Mouse (Mus musculus) neural tube, embryonic 11.5 days (tissue): ENCODE measurements around the gene Angptl4. TPM values are rescaled to one million over a fixed set of nuclear protein-coding genes. Genes with fewer than 3 reads are reported as not detected.
"Not testable (repeated sequence)": the region's sequence is repeated elsewhere in the genome, so short reads cannot be mapped to it uniquely, and the experiment has no call there.

Experiments
- ATAC-seq: fragments of 200-750 bp; cut with Nextera tagmentation; 2 replicates; pipeline ENCODE4 v1.8.0; 2017; ENCODE audit warnings: moderate number of reproducible peaks, mild to moderate bottlenecking, moderate TSS enrichment, moderate library complexity; ENCODE audit not compliant: insufficient read depth, low FRiP score, low TSS enrichment
- DNase-seq: peaks from one replicate; pipeline ENCODE4 v3.0.0-alpha.2; 2015; ENCODE audit warnings: low spot score
- H3K27ac ChIP-seq: fragments of 300-500 bp; sonication (generic); 2 replicates; pipeline ENCODE4 v1.5.1; 2014; ENCODE audit warnings: low read depth, mild to moderate bottlenecking, low read length
- H3K27me3 ChIP-seq: fragments of 300-500 bp; sonication (generic); 2 replicates; pipeline ENCODE4 v1.6.1; 2014; ENCODE audit warnings: mild to moderate bottlenecking, low read length, mixed read lengths; ENCODE audit not compliant: control insufficient read depth, insufficient read depth
- H3K36me3 ChIP-seq: fragments of 300-500 bp; sonication (generic); 2 replicates; pipeline ENCODE4 v1.6.1; 2014; ENCODE audit warnings: mild to moderate bottlenecking, low read length, moderate library complexity, mixed read lengths; ENCODE audit not compliant: control insufficient read depth, insufficient read depth
- H3K4me1 ChIP-seq: fragments of 300-500 bp; sonication (generic); 2 replicates; pipeline ENCODE4 v1.6.1; 2014; ENCODE audit warnings: low read length, mixed read lengths; ENCODE audit not compliant: control insufficient read depth, insufficient read depth
- H3K4me2 ChIP-seq: fragments of 300-500 bp; sonication (generic); 2 replicates; pipeline ENCODE4 v1.6.1; 2014; ENCODE audit warnings: low read depth, mild to moderate bottlenecking, moderate library complexity
- H3K4me3 ChIP-seq: fragments of 300-500 bp; sonication (generic); 2 replicates; pipeline ENCODE4 v1.5.1; 2014; ENCODE audit warnings: low read depth, low read length
- H3K9ac ChIP-seq: fragments of 300-500 bp; sonication (generic); 2 replicates; pipeline ENCODE4 v1.6.1; 2014; ENCODE audit warnings: mild to moderate bottlenecking, low read length
- H3K9me3 ChIP-seq: fragments of 300-500 bp; sonication (generic); 2 replicates; pipeline ENCODE4 v1.6.1; 2016; ENCODE audit warnings: low read length; ENCODE audit not compliant: control insufficient read depth
- WGBS: fragments of 180-500 bp; shearing (Covaris S2); extraction: QIAGEN DNeasy Blood & Tissue Kit; methylation state at CpG from one replicate; pipeline ENCODE4 v1.1.7; 2014; 5-methylcytosine and 5-hydroxymethylcytosine counted together
- polyA plus RNA-seq: library from polyadenylated mRNA; unstranded; fragments of >200 nt; fragmentation: Nextera tagmentation; extraction: Ambion mirVana; gene quantifications from 2 replicates; pipeline ENCODE4 v1.2.1, GENCODE M21; 2014

Angptl4 gene
- 14.9 and 18.6 TPM in 2 replicates for polyA plus RNA-seq

DNA sequence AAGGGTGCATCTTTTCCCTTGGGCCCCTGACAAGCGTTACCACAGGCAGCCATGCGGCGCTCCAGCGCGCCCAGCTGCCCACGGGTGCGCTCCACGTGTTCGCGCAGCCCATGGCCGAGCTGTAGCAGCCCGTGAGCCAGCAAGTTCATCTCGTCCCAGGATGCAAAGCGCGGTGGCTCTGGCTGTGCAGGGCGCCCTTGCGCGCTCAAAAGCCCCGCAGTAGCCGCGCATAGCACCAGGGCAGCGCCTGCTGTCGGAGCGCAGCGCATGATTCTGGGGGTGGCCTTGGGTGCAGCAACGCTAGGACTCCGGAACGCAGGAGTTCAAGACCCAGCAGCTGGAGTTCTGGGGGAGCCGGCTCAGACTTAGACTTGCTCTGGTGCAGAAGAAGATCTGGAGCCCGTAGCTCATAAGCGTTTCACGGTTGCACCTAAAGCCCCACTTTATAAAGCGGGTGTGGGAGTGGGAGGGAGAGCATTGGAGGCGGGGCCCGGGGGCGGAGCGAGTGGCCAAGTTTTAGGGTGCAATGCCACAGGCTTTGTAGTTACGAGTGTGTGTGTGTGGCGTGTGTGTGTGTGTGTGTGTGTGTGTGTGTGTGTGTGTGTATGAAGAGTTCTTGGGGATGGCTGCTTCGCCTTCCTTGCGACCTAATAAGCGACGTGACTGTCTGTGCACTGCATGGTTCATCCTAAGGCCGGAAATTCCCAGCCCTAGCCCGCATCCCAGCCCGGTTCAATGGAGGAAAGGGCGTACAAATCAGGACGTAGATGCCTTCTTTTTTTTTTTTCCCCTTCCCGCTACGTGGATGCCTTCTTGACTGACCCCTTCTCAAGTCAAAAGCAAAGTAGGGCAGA lies at the start of gene Angptl4:
TSS of gene Angptl4 (minus strand) at position 707 of the 854 bp plus-strand sequence.
- WGBS = 3% methylated on average over 50 of the region's 50 CpGs
- ATAC-seq = peak; percentile 73; the same call in 1 of the 2 replicates
- H3K4me3 ChIP-seq = peak within 1 kb of the TSS; percentile 46

DNA sequence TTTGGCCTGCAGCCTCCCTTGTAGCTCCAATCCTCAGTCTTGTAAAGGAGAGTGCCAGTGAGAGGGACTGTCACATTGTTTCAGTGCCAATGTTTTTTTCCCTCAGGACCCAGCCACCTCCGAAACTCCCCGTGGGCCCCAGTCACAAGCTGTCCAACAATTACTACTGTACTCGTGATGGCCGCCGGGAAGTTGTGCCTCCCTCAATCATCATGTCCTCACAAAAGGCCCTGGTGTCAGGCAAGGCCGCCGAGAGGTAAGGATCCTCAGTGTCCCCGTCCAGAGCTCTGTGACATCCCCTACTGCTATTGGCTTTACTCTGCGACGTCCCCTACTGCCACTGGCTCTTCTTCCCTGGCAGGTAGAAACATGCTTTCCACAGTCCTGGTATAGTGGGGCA lies 47.9 kb upstream of the Angptl4 start:
- ATAC-seq = no peak
- no peak overlapping the region for H3K4me3 ChIP-seq
- H3K4me2 ChIP-seq = no peak overlapping the region
- peaks cover 13% of the 10 kb centered on the region for H3K36me3 ChIP-seq
- H3K9ac ChIP-seq = no peak overlapping the region
- no peaks in the 10 kb centered on the region for H3K9me3 ChIP-seq
- H3K4me1 ChIP-seq = peaks cover 3% of the 10 kb centered on the region; the same call in 1 of the 2 replicates
- H3K27ac ChIP-seq = no peak overlapping the region
- no peaks in the 10 kb centered on the region for H3K27me3 ChIP-seq
- DNase-seq = no peak
- 93% methylated on average over 10 of the region's 10 CpGs for WGBS

More for the DNA sequence above, at the start of gene Angptl4:
- Histone ChIP-seq H3K4me2 (peak within 1 kb of the TSS; percentile 85), H3K27ac (peak within 1 kb of the TSS; percentile 60; the same call in 1 of the 2 replicates), H3K27me3 (no peaks in the 10 kb centered on the region), H3K9me3 (no peaks in the 10 kb centered on the region), H3K36me3 (no peaks in the 10 kb centered on the region; the same call in 1 of the 2 replicates), H3K4me1 (peaks cover 7% of the 10 kb centered on the region; the same call in 1 of the 2 replicates), H3K9ac (peak within 1 kb of the TSS; percentile 59)
- peak; percentile 79 for DNase-seq

DNA sequence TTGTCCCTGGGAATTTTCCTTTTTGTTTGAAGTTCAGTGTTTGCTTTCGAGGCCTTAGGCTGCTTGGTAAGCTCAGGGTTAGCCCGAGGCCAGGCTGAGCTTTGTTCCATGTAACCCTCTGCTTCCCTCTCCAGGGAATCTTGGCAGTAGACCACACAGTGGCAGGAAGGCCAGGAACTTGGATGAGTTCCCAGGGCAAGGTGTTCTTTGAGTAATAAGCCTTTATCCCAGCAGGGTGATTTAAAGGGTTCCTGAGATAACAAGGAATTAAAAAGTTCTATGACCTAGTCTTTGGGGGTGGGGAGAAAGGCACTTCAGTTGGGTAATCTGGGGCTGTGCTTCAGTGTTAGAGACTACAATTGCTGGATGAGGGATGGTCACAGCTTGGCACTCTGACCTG lies 47.3 kb upstream of the Angptl4 start:
- 80% methylated on average over 2 of the region's 2 CpGs for WGBS
- H3K27ac ChIP-seq = no peak overlapping the region
- H3K9ac ChIP-seq = no peak overlapping the region
- ATAC-seq (no peak), DNase-seq (no peak)
- H3K9me3 ChIP-seq = no peaks in the 10 kb centered on the region
- H3K4me3 ChIP-seq = no peak overlapping the region
- no peak overlapping the region for H3K4me2 ChIP-seq
- H3K36me3 ChIP-seq = peaks cover 13% of the 10 kb centered on the region
- H3K27me3 ChIP-seq = no peaks in the 10 kb centered on the region
- H3K4me1 ChIP-seq = peaks cover 3% of the 10 kb centered on the region; the same call in 1 of the 2 replicates

DNA sequence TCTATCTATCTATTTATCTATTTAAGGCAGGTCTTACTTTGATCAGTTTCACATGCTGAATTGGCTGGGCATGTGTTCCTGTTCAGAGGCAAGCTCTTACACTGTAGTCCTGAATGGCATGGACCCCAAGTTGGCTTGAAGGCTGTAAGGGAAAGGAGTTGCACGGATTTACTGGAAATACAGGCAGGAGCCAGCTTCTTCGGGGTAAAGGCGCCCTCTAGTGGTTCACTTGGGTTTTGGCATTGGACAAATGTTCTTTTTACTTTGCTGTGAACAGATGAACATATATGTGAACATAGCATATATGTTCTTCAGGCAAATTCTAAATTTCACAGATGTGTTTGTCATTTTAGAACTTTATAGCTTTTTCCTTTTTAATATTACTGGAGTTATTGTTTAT lies 45.2 kb upstream of the Angptl4 start:
- 2% methylated on average over 3 of the region's 3 CpGs for WGBS
- Histone ChIP-seq H3K27ac (no peak overlapping the region), H3K9me3 (no peaks in the 10 kb centered on the region), H3K27me3 (no peaks in the 10 kb centered on the region), H3K4me2 (no peak overlapping the region), H3K4me3 (no peak overlapping the region), H3K36me3 (peaks cover 10% of the 10 kb centered on the region), H3K9ac (no peak overlapping the region), H3K4me1 (peaks cover 10% of the 10 kb centered on the region; the same call in 1 of the 2 replicates)
- ATAC-seq = peak; percentile 31; the same call in 1 of the 2 replicates
- DNase-seq = peak; percentile 68

DNA sequence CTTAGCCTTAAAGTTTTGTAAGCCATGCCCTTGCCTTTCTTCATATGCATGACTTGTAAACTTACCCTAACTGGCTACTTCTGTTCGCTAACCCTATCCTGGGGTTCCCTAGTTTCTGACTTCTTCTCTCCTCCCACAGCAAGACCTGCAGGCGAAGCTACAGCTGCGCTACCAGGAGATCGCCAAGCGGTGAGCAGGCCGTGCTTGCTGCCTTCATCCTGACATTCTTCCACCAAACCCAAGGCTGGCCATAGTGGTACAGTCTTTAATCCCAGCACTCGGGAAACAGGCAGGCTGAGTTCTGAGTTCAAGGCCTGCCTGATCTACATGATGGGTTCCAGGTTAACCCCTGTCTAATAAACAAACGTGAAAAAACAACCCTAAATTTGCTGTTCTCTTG lies 43.8 kb upstream of the Angptl4 start:
- H3K27ac ChIP-seq = no peak overlapping the region

DNA sequence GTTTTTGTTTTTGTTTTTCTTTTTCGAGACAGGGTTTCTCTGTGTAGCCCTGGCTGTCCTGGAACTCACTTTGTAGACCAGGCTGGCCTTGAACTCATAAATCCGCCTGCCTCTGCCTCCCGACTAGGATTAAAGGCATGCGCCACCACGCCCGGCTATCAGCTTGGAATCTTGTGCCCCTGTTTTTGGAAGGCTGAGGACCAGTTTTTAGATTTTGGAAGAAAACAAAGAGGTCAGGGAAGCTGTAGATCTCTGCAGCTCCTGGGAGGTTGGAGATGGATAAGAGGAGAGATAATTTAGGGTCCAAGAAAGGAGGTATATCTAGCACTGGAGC lies 43.3 kb upstream of the Angptl4 start:
- not testable (repeated sequence) for DNase-seq, H3K9me3 ChIP-seq, H3K27ac ChIP-seq, H3K27me3 ChIP-seq, ATAC-seq
- Histone ChIP-seq H3K36me3 (peaks cover 10% of the 10 kb centered on the region), H3K9ac (peak overlapping the region; percentile 75), H3K4me3 (peak overlapping the region; percentile 78), H3K4me1 (peaks cover 10% of the 10 kb centered on the region; the same call in 1 of the 2 replicates), H3K4me2 (peak overlapping the region; percentile 61)
- WGBS = 10% methylated on average over 6 of the region's 6 CpGs

More for the DNA sequence above, 43.8 kb upstream of the Angptl4 start:
- ATAC-seq (no peak), DNase-seq (no peak)
- H3K4me2 ChIP-seq = peak overlapping the region; percentile 61
- H3K27me3 ChIP-seq = no peaks in the 10 kb centered on the region
- peaks cover 13% of the 10 kb centered on the region for H3K36me3 ChIP-seq
- H3K9ac ChIP-seq = no peak overlapping the region; the same call in 1 of the 2 replicates
- peak overlapping the region; percentile 78 for H3K4me3 ChIP-seq
- H3K4me1 ChIP-seq = peaks cover 10% of the 10 kb centered on the region; the same call in 1 of the 2 replicates
- no peaks in the 10 kb centered on the region for H3K9me3 ChIP-seq
- 87% methylated on average over 8 of the region's 8 CpGs for WGBS

DNA sequence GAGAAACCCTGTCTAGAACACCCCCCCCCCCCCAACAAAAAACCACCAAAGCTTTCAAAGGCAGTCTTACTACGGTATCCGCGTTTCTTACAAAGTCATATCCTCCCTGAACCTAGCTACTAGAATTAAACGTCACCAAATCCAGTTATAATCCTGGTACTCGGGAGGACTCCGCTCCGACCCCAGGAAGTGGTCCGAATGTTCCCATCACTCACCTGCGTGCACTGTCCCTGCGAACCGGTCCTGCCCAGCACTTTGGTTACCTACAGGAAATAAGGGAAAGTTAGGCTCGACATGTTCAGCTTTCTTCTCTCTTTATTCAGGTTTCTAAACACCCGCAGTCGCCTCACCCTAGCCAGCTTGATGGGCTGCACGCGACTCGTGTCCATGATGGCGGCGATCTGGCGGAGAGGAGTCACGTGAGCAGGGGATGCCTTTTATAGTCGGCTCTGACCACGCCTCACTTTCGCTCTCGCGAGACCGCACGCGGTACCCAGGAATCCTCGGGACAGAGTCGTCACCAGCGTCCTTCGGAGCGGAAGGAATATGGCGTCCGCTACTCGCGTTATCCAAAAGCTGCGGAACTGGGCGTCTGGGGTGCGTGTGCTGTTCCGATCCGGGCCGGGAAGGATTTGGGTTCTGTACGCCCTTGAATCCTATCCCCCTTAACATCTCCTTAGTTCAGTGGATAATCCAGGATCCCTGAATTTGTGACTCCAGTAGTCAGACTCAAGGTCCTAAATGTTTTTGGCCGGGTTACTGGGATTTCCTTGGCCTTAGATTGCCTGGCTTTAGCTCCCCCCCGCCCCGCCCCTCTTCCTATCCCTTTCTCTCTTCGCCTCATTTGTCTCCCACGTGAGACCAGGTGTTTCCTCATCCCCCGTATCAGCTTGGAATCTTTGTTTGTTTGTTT lies 42.7 kb upstream of the Angptl4 start, which contains the start of the genes Rps28 and Ndufa7:
TSS of gene Rps28 (minus strand) at position 479 of the 913 bp plus-strand sequence.
TSS of gene Ndufa7 (plus strand) at position 489 of the 913 bp plus-strand sequence.
- H3K36me3 ChIP-seq = peaks cover 9% of the 10 kb centered on the region
- DNase-seq = peak; percentile 98
- H3K9ac ChIP-seq = peak within 1 kb of the TSS; percentile 82
- ATAC-seq = peak; percentile 92
- H3K4me2 ChIP-seq = peak within 1 kb of the TSS; percentile 85
- H3K4me3 ChIP-seq = peak within 1 kb of the TSS; percentile 78
- peaks cover 10% of the 10 kb centered on the region; the same call in 1 of the 2 replicates for H3K4me1 ChIP-seq
- no peaks in the 10 kb centered on the region for H3K27me3 ChIP-seq
- 0 out of 2 replicates have a peak within 1 kb of the TSS, but pooled peaks have one; percentile 36 for H3K27ac ChIP-seq
- no peaks in the 10 kb centered on the region for H3K9me3 ChIP-seq
- under 1% methylated on average over 51 of the region's 51 CpGs for WGBS

DNA sequence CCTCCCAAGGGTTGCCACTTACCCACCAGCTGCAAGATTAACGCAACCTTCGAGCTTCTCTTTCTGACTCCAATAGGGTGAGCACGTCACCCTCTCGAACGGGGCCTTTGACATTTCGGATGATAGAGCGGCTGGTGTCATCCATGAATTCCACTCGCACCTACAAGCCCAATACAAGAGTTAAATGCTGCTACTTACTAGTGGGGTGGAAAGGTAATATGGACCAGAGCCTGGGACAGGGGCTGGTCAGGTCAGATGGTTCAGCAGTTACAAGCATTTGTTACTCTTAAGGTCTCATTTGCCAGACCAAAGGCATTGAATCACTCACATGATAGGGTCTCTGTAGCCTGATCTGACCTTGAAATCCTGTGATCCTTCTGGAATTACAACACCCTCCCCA lies 41.5 kb upstream of the Angptl4 start:
- DNase-seq, H3K27me3 ChIP-seq, H3K36me3 ChIP-seq, H3K27ac ChIP-seq, ATAC-seq, H3K9me3 ChIP-seq: not testable (repeated sequence)
- H3K4me2 ChIP-seq = peak overlapping the region; percentile 85
- H3K4me1 ChIP-seq = peaks cover 14% of the 10 kb centered on the region
- H3K9ac ChIP-seq = peak overlapping the region; percentile 82
- peak overlapping the region; percentile 78 for H3K4me3 ChIP-seq
- WGBS = 79% methylated on average over 8 of the region's 8 CpGs
